Mouse (Mus musculus) small intestine, adult 2 months (tissue): ENCODE measurements around the gene Cd3g. TPM values are rescaled to one million over a fixed set of nuclear protein-coding genes. Genes with fewer than 3 reads are reported as not detected.

Source experiments
- H3K27ac ChIP-seq: fragments of 200-500 bp; 2 replicates; pipeline ENCODE4 v1.5.1; 2012; ENCODE audit warnings: low read depth, low read length, control low read depth, inconsistent platforms; ENCODE audit not compliant: insufficient read depth
- H3K27me3 ChIP-seq: fragments of 200-500 bp; 2 replicates; pipeline ENCODE4 v1.6.1; 2012; ENCODE audit warnings: mild to moderate bottlenecking, moderate library complexity, low read length, inconsistent platforms; ENCODE audit not compliant: control insufficient read depth, insufficient read depth
- H3K36me3 ChIP-seq: fragments of 200-500 bp; 2 replicates; pipeline ENCODE4 v1.6.1; 2012; ENCODE audit warnings: mild to moderate bottlenecking, low read length, control low read depth, inconsistent platforms; ENCODE audit not compliant: control insufficient read depth, insufficient read depth
- H3K4me1 ChIP-seq: fragments of 200-500 bp; 2 replicates; pipeline ENCODE4 v1.6.1; 2012; ENCODE audit warnings: low read length, inconsistent platforms, mixed read lengths; ENCODE audit not compliant: control insufficient read depth, insufficient read depth, insufficient read length
- H3K4me3 ChIP-seq: fragments of 200-500 bp; 2 replicates; pipeline ENCODE4 v1.5.1; 2012; ENCODE audit warnings: low read depth, mild to moderate bottlenecking, control low read depth, inconsistent platforms, low read length, moderate library complexity
- CTCF ChIP-seq: fragments of 200-500 bp; IDR thresholded peaks from 2 replicates; pipeline ENCODE4 v1.5.1; 2012; ENCODE audit warnings: low read depth, mild to moderate bottlenecking, control low read depth, inconsistent platforms, low read length, moderate library complexity, mixed read lengths; ENCODE audit not compliant: insufficient replicate concordance, insufficient read length; ENCODE audit errors: extremely low read depth
- POLR2A ChIP-seq: fragments of 200-500 bp; IDR thresholded peaks from 2 replicates; pipeline ENCODE4 v1.6.1; 2012; ENCODE audit warnings: low read depth, mild to moderate bottlenecking, control low read depth, inconsistent platforms, low read length, moderate library complexity
- WGBS: fragments of 180-500 bp; shearing (Covaris S2); methylation state at CpG from one replicate; pipeline ENCODE4 v1.1.7; 2018; 5-methylcytosine and 5-hydroxymethylcytosine counted together
- polyA plus RNA-seq: library from polyadenylated mRNA; depleted of rRNA; stranded (reverse); fragments of >200 nt; gene quantifications from 2 replicates; pipeline ENCODE4 v1.2.3, GENCODE M21; 2012; rRNA removed

Gene Cd3g
- polyA plus RNA-seq, 1 experiment: 4.0 TPM

- Histone ChIP-seq H3K4me1 (no peaks in the 10 kb centered on the region), H3K4me3 (peak within 1 kb of the TSS; percentile 97), H3K27ac (peak within 1 kb of the TSS; percentile 77), H3K27me3 (no peaks in the 10 kb centered on the region), H3K36me3 (no peaks in the 10 kb centered on the region; the same call in 1 of the 2 replicates)
- under 1% methylated on average over 48 of the region's 48 CpGs for WGBS
- peak; percentile 38; the same call in 1 of the 2 replicates for TF ChIP-seq POLR2A
- TF ChIP-seq CTCF: no peak
Observed at GRCm38 (mm10) chr9:44920374-44921122, 59.7 kb downstream of the Cd3g start, which contains the start of gene Atp5l. Atp5l (minus strand) TSS chr9:44920742.

- WGBS: 20% methylated on average over 2 of the region's 2 CpGs
- Histone ChIP-seq H3K27ac (peak overlapping the region; percentile 77), H3K27me3 (no peaks in the 10 kb centered on the region), H3K4me3 (peak overlapping the region; percentile 97), H3K4me1 (no peaks in the 10 kb centered on the region), H3K36me3 (no peaks in the 10 kb centered on the region)
- no peak for TF ChIP-seq CTCF
- no peak for TF ChIP-seq POLR2A
Observed at GRCm38 (mm10) chr9:44919606-44920005, 60.6 kb downstream of the Cd3g start.

Other genes starting within 250 kb of the Cd3g start
- gene Phldb1, start 245.2 kb downstream of the Cd3g start, polyA plus RNA-seq: 29.8 and 34.1 TPM in 2 replicates
- gene Arcn1, start 212.6 kb downstream of the Cd3g start, polyA plus RNA-seq: 19.3 and 47.9 TPM in 2 replicates
- gene Ift46, start 212.5 kb downstream of the Cd3g start, polyA plus RNA-seq: 13.4 and 26.2 TPM in 2 replicates
- 2.9 and 6.9 TPM in 2 replicates for gene Tmem25, start 181.1 kb downstream of the Cd3g start, polyA plus RNA-seq
- 2.1 and 9.4 TPM in 2 replicates for gene Ttc36, start 177.4 kb downstream of the Cd3g start, polyA plus RNA-seq
- gene Kmt2a, start 99.1 kb downstream of the Cd3g start, polyA plus RNA-seq: 6.8 and 12.2 TPM in 2 replicates
- 72.7 and 102 TPM in 2 replicates for gene Atp5l, start 59.7 kb downstream of the Cd3g start, polyA plus RNA-seq
- 4.9 and 7.1 TPM in 2 replicates for gene Ube4a, start 14.8 kb downstream of the Cd3g start, polyA plus RNA-seq
- gene Cd3d, start 1.4 kb upstream of the Cd3g start, polyA plus RNA-seq: 3.3 and 3.8 TPM in 2 replicates
- 12.9 and 13.7 TPM in 2 replicates for gene Cd3e, start 29.2 kb upstream of the Cd3g start, polyA plus RNA-seq
- gene Mpzl2, start 59.4 kb upstream of the Cd3g start, polyA plus RNA-seq: 5.3 and 8.2 TPM in 2 replicates
- gene Mpzl3, start 74.8 kb upstream of the Cd3g start, polyA plus RNA-seq: 11.1 and 12.2 TPM in 2 replicates
- gene Jaml, start 98.8 kb upstream of the Cd3g start, polyA plus RNA-seq: 2.5 and 3.9 TPM in 2 replicates
- 0.27 and 0.98 TPM in 2 replicates for gene Scn2b, start 137.4 kb upstream of the Cd3g start, polyA plus RNA-seq
- gene Scn4b, start 158.0 kb upstream of the Cd3g start, polyA plus RNA-seq: 0.06 and 0.09 TPM in 2 replicates
- 0.10 TPM in 1 of 2 replicates, not detected in the other for gene BC049352, start 201.6 kb upstream of the Cd3g start, polyA plus RNA-seq
- gene Tmprss4, start 223.7 kb upstream of the Cd3g start, polyA plus RNA-seq: 65.3 and 108 TPM in 2 replicates